ENCODE assay signal across 18 mouse cellular contexts in genomic region chr10:27654164-27654563, GRCm38 (mm10). TPM values are rescaled to one million over a fixed set of nuclear protein-coding genes. Genes with fewer than 3 reads are reported as not detected.
A peak's percentile ranks its signal among the peaks of the same experiment; 100 is the strongest.
DNase-seq lines count a peak whose midpoint lies in the region.
"Had no signal": no experiment of that assay in that cellular context is flagged by ENCODE, and none has a peak within 500 bp of the region (broad histone marks: within the 10 kb centered on the region; RNA-seq: fewer than 3 reads in every experiment).

No protein-coding gene starts in this region.

- intact Hi-C loops in gastrocnemius, postnatal 14 days (cut with DNase I; ENCODE audit: low total_unique reads), result no loop called here
- intact Hi-C loops in left cerebral cortex, postnatal 14 days (cut with DNase I), result no loop called here
- intact Hi-C loops in left cerebral cortex, postnatal 4 days (cut with DNase I), result no loop called here

- peak; percentile 5 to 18 for DNase-seq in gastrocnemius, adult 8-10 months (ENCODE audit: low spot score in 2 of 2)
- DNase-seq in gastrocnemius, postnatal 14 days, result no peak
- DNase-seq in left cerebral cortex, postnatal 14 days (ENCODE audit: low spot score in 2 of 2), result peak; percentile 54 to 77
- no peak for DNase-seq in left cerebral cortex, postnatal 4 days
- DNase-seq in NIH3T3 (ENCODE audit: low read depth) (peak; percentile 19), liver (no peak)
- DNase-seq in right cerebral cortex, postnatal 36 days (ENCODE audit: low spot score in 2 of 2), result peak; percentile 12 to 53
- DNase-seq in embryo, embryonic 11 days, result no peak
- DNase-seq: adrenal gland, adult 8-10 months; B cell, adult 2 months; cerebellum, adult 18-20 months; cerebellum, postnatal 25 days; kidney, postnatal 25 days; lung, adult 18-20 months; lung, postnatal 10 days; thymus, adult 18-20 months; thymus, postnatal 36 days had no signal

RNA-seq across cellular contexts. Expression of gene Lama2, which starts 34.6 kb away (rescaled TPM):
- 10 to 100 TPM; 32.5 to 41.1 (median 39.0) TPM for total RNA-seq in gastrocnemius, adult 8-10 months (2022)
- total RNA-seq in gastrocnemius, postnatal 14 days (2021), result 100 to 1,000 TPM; 128 to 140 TPM
- total RNA-seq in left cerebral cortex, postnatal 14 days (2021), result 10 to 100 TPM; 10.3 to 14.5 TPM
- 10 to 100 TPM; 12.3 to 15.2 TPM for total RNA-seq in left cerebral cortex, postnatal 4 days (2021)
- total RNA-seq: CH12.LX had no signal

Comparison
In these comparisons a context has a peak if more than half of its experiments do, and no peak if none do; other contexts are left out.
1. DNase-seq: peak in gastrocnemius, adult 8-10 months (2 of 2), left cerebral cortex, postnatal 14 days (2 of 2), NIH3T3 (single experiment) and right cerebral cortex, postnatal 36 days (2 of 2); none in gastrocnemius, postnatal 14 days (single experiment), left cerebral cortex, postnatal 4 days (single experiment), embryo, embryonic 11 days (single experiment) and liver (single experiment).